Mouse (Mus musculus) forebrain, embryonic 12.5 days (tissue): ENCODE measurements around the gene Vmn2r8. TPM values are rescaled to one million over a fixed set of nuclear protein-coding genes. Genes with fewer than 3 reads are reported as not detected.
"Not testable (repeated sequence)": the region's sequence is repeated elsewhere in the genome, so short reads cannot be mapped to it uniquely, and the experiment has no call there.

Source experiments
- ATAC-seq: fragments of 200-750 bp; cut with Nextera tagmentation; 2 replicates; pipeline ENCODE4 v1.8.0; 2017; ENCODE audit warnings: moderate TSS enrichment; ENCODE audit not compliant: low FRiP score
- H3K27ac ChIP-seq: fragments of 300-500 bp; sonication (generic); 2 replicates; pipeline ENCODE4 v1.5.1; 2016; ENCODE audit warnings: mild to moderate bottlenecking
- H3K27me3 ChIP-seq: fragments of 300-500 bp; sonication (generic); 2 replicates; pipeline ENCODE4 v1.6.1; 2016; ENCODE audit warnings: mild to moderate bottlenecking
- H3K36me3 ChIP-seq: fragments of 300-500 bp; sonication (generic); replicated peaks from 2 replicates; pipeline ENCODE4 v1.6.1; 2016; ENCODE audit warnings: mild to moderate bottlenecking
- H3K4me1 ChIP-seq: fragments of 300-500 bp; sonication (generic); 2 replicates; pipeline ENCODE4 v1.6.1; 2016
- H3K4me2 ChIP-seq: fragments of 300-500 bp; sonication (generic); 2 replicates; pipeline ENCODE4 v1.6.1; 2016; ENCODE audit warnings: mild to moderate bottlenecking, moderate library complexity
- H3K4me3 ChIP-seq: fragments of 300-500 bp; sonication (generic); replicated peaks from 2 replicates; pipeline ENCODE4 v1.5.1; 2016; ENCODE audit warnings: mild to moderate bottlenecking
- H3K9ac ChIP-seq: fragments of 300-500 bp; sonication (generic); 2 replicates; pipeline ENCODE4 v1.6.1; 2016; ENCODE audit warnings: mild to moderate bottlenecking
- H3K9me3 ChIP-seq: fragments of 300-500 bp; sonication (generic); 2 replicates; pipeline ENCODE4 v1.6.1; 2016
- WGBS: fragments of 180-500 bp; shearing (Covaris S2); methylation state at CpG from one replicate; pipeline ENCODE4 v1.1.7; 2016; 5-methylcytosine and 5-hydroxymethylcytosine counted together
- polyA plus RNA-seq: library from polyadenylated mRNA; unstranded; fragments of >200 nt; fragmentation: Nextera tagmentation; extraction: Ambion mirVana; gene quantifications from 2 replicates; pipeline ENCODE4 v1.2.1, GENCODE M21; 2016

Vmn2r8 gene
- polyA plus RNA-seq: not detected in 2 replicates

- H3K27ac ChIP-seq, ATAC-seq, H3K4me3 ChIP-seq, H3K36me3 ChIP-seq, H3K27me3 ChIP-seq, H3K9ac ChIP-seq, H3K4me1 ChIP-seq, H3K9me3 ChIP-seq, H3K4me2 ChIP-seq: not testable (repeated sequence)
- 80% methylated on average over 2 of the region's 2 CpGs for WGBS
Observed at GRCm38 (mm10) chr5:108808750-108809149, at the start of gene Vmn2r8. Gene Vmn2r8, minus strand, starts transcription at chr5:108808850.

GRCm38 (mm10) chr5:108852501-108852900 lies 43.9 kb upstream of the Vmn2r8 start, which contains the start of gene Vmn2r9:
Gene Vmn2r9, minus strand, starts transcription at chr5:108852601.
- not testable (repeated sequence) for H3K9me3 ChIP-seq, H3K4me2 ChIP-seq, H3K9ac ChIP-seq, H3K36me3 ChIP-seq, ATAC-seq, H3K4me1 ChIP-seq, H3K27ac ChIP-seq, H3K4me3 ChIP-seq, H3K27me3 ChIP-seq
- 63% methylated on average over 1 of the region's 1 CpGs for WGBS

GRCm38 (mm10) chr5:108849466-108849865 lies 40.8 kb upstream of the Vmn2r8 start:
- Histone ChIP-seq H3K9me3 (no peaks in the 10 kb centered on the region), H3K4me3 (no peak overlapping the region), H3K27ac (no peak overlapping the region), H3K27me3 (no peaks in the 10 kb centered on the region), H3K4me1 (no peaks in the 10 kb centered on the region), H3K9ac (no peak overlapping the region), H3K36me3 (no peaks in the 10 kb centered on the region), H3K4me2 (no peak overlapping the region)
- no peak for ATAC-seq
- WGBS: 48% methylated on average over 1 of the region's 1 CpGs

- H3K36me3 ChIP-seq: no peaks in the 10 kb centered on the region
Observed at GRCm38 (mm10) chr5:108836156-108836555, 27.5 kb upstream of the Vmn2r8 start.

GRCm38 (mm10) chr5:108823276-108823675 lies 14.6 kb upstream of the Vmn2r8 start:
- no peak overlapping the region for H3K4me3 ChIP-seq
- no peak for ATAC-seq
- H3K4me2 ChIP-seq: no peak overlapping the region
- no peak overlapping the region for H3K9ac ChIP-seq
- H3K36me3 ChIP-seq: no peaks in the 10 kb centered on the region
- 87% methylated on average over 2 of the region's 2 CpGs for WGBS
- 0 out of 2 replicates have a peak, but pooled peaks cover 4% of the 10 kb centered on the region for H3K9me3 ChIP-seq
- no peak overlapping the region for H3K27ac ChIP-seq
- no peaks in the 10 kb centered on the region for H3K4me1 ChIP-seq
- no peaks in the 10 kb centered on the region for H3K27me3 ChIP-seq

More at GRCm38 (mm10) chr5:108836156-108836555, 27.5 kb upstream of the Vmn2r8 start:
- Histone ChIP-seq H3K4me1 (no peaks in the 10 kb centered on the region), H3K27ac (no peak overlapping the region), H3K4me2 (no peak overlapping the region), H3K9me3 (no peaks in the 10 kb centered on the region), H3K4me3 (no peak overlapping the region), H3K9ac (no peak overlapping the region), H3K27me3 (no peaks in the 10 kb centered on the region)
- ATAC-seq: no peak
- 66% methylated on average over 1 of the region's 1 CpGs for WGBS

GRCm38 (mm10) chr5:108803646-108804045 lies 5.0 kb downstream of the Vmn2r8 start:
- Histone ChIP-seq H3K4me2 (no peak overlapping the region), H3K36me3 (no peaks in the 10 kb centered on the region), H3K4me3 (no peak overlapping the region), H3K27ac (no peak overlapping the region), H3K27me3 (no peaks in the 10 kb centered on the region), H3K9ac (no peak overlapping the region), H3K4me1 (no peaks in the 10 kb centered on the region), H3K9me3 (no peaks in the 10 kb centered on the region)
- WGBS: 40% methylated on average over 1 of the region's 1 CpGs
- no peak for ATAC-seq

GRCm38 (mm10) chr5:108795263-108795662 lies 13.4 kb downstream of the Vmn2r8 start, which contains the start of gene Tmed11:
Gene Tmed11, minus strand, starts transcription at chr5:108795363.
- not testable (repeated sequence) for H3K9me3 ChIP-seq, H3K36me3 ChIP-seq, H3K4me3 ChIP-seq, ATAC-seq, H3K27ac ChIP-seq, H3K27me3 ChIP-seq, H3K4me1 ChIP-seq, H3K9ac ChIP-seq, H3K4me2 ChIP-seq
- 68% methylated on average over 2 of the region's 2 CpGs for WGBS

- H3K4me1 ChIP-seq, H3K4me2 ChIP-seq, ATAC-seq, H3K27ac ChIP-seq, H3K4me3 ChIP-seq, H3K36me3 ChIP-seq, H3K27me3 ChIP-seq, H3K9ac ChIP-seq, H3K9me3 ChIP-seq: not testable (repeated sequence)
- WGBS: 40% methylated on average over 1 of the region's 1 CpGs
Observed at GRCm38 (mm10) chr5:108790385-108790784, 18.3 kb downstream of the Vmn2r8 start.

- no peak within 1 kb of the TSS for H3K4me3 ChIP-seq
- H3K27ac ChIP-seq: no peak within 1 kb of the TSS
- H3K36me3 ChIP-seq: no peaks in the 10 kb centered on the region
- no peaks in the 10 kb centered on the region for H3K9me3 ChIP-seq
- H3K4me2 ChIP-seq: no peak within 1 kb of the TSS
- ATAC-seq: no peak
- no peaks in the 10 kb centered on the region for H3K27me3 ChIP-seq
- 81% methylated on average over 40 of the region's 40 CpGs for WGBS
- H3K4me1 ChIP-seq: no peaks in the 10 kb centered on the region
- H3K9ac ChIP-seq: no peak within 1 kb of the TSS
Observed at GRCm38 (mm10) chr5:108774630-108775306, 33.9 kb downstream of the Vmn2r8 start, which contains the start of gene Rnf212. Gene Rnf212, minus strand, starts transcription at chr5:108774982.

GRCm38 (mm10) chr5:108760002-108760401 lies 48.6 kb downstream of the Vmn2r8 start:
- no peak overlapping the region for H3K4me3 ChIP-seq
- H3K27me3 ChIP-seq: no peaks in the 10 kb centered on the region
- no peak overlapping the region for H3K4me2 ChIP-seq
- no peaks in the 10 kb centered on the region for H3K4me1 ChIP-seq
- no peak overlapping the region for H3K27ac ChIP-seq
- ATAC-seq: no peak
- no peaks in the 10 kb centered on the region for H3K9me3 ChIP-seq
- H3K9ac ChIP-seq: no peak overlapping the region
- 87% methylated on average over 2 of the region's 2 CpGs for WGBS
- H3K36me3 ChIP-seq: no peaks in the 10 kb centered on the region

- Histone ChIP-seq H3K4me3 (no peak overlapping the region), H3K9me3 (no peaks in the 10 kb centered on the region), H3K9ac (no peak overlapping the region), H3K36me3 (no peaks in the 10 kb centered on the region), H3K4me1 (no peaks in the 10 kb centered on the region), H3K27ac (no peak overlapping the region), H3K27me3 (0 out of 2 replicates have a peak, but pooled peaks cover 3% of the 10 kb centered on the region), H3K4me2 (no peak overlapping the region)
- ATAC-seq: no peak
- WGBS: 57% methylated on average over 3 of the region's 3 CpGs
Observed at GRCm38 (mm10) chr5:108758396-108758795, 50.3 kb downstream of the Vmn2r8 start.

- H3K9me3 ChIP-seq, H3K4me1 ChIP-seq, H3K9ac ChIP-seq, H3K4me3 ChIP-seq, ATAC-seq, H3K27me3 ChIP-seq, H3K36me3 ChIP-seq, H3K27ac ChIP-seq, H3K4me2 ChIP-seq: not testable (repeated sequence)
- WGBS: 84% methylated on average over 4 of the region's 4 CpGs
Observed at GRCm38 (mm10) chr5:108751258-108751657, 57.4 kb downstream of the Vmn2r8 start.
